Mouse (Mus musculus) layer of hippocampus, adult 2 months (tissue): Measurements from ENCODE around the gene Prss40. TPM values are rescaled to one million over a fixed set of nuclear protein-coding genes. Genes with fewer than 3 reads are reported as not detected.
A peak's percentile ranks its signal among the peaks of the same experiment; 100 is the strongest.

Source experiments
- DNase-seq, 2 experiments: peaks; one replicate each; pipeline ENCODE4 v3.0.0; 2022; ENCODE audit warnings: low spot score in 2 of 2
- H3K27ac ChIP-seq: fragments of 200-600 bp; 2 replicates; pipeline ENCODE4 v1.8.1; 2022
- H3K4me3 ChIP-seq: fragments of 200-600 bp; 2 replicates; pipeline ENCODE4 v1.8.1; 2022; ENCODE audit warnings: mild to moderate bottlenecking
- CTCF ChIP-seq: fragments of 200-600 bp; conservative IDR thresholded peaks from 2 replicates; pipeline ENCODE4 v1.8.1; 2022; ENCODE audit warnings: antibody characterized with exemption, mild to moderate bottlenecking, moderate library complexity
- long read RNA-seq, 2 experiments: library from polyadenylated mRNA; stranded (forward); transcript quantifications; one replicate each; pipeline ENCODE4 v2.0.0; 2021; ENCODE audit warnings: borderline mapping rate in 2 of 2
- total RNA-seq, 2 experiments: library from RNA; stranded (reverse); gene quantifications; 2 replicates each; pipeline ENCODE4 v1.2.3; 2021

Gene Prss40
- total RNA-seq = not detected
- long read RNA-seq, experiment 1 = 0 reads
- long read RNA-seq, experiment 2 = 0 reads

GRCm38 (mm10) chr1:34560843-34561242, at the start of gene Prss40:
TSS of gene Prss40 (minus strand) at chr1:34560943.
- TF ChIP-seq CTCF = no peak
- Histone ChIP-seq H3K27ac (no peak within 1 kb of the TSS), H3K4me3 (no peak within 1 kb of the TSS)
- DNase-seq = no peak

DNA sequence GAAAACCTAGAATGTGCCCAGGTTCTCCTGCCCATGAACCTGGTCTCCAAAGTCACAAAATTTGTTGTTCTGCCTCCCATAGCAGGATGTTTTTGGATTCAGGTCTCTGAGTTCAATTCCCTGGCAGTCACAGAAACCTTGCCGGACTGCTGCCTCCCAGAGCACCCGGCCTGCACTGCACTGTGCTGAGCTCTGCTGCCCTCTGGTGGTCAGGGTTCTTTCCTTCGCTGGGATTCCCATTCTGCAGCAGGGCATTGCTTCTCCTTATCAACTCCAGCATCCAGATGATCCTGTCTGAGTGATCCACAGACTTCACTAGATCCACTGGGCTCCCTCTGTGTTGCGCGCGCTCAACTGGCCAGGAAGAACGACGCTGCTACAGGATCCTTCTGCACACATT, 41.6 kb upstream of the Prss40 start:
- peak; percentile 86 for TF ChIP-seq CTCF
- DNase-seq = peak; percentile 67 to 77
- no peak overlapping the region for H3K4me3 ChIP-seq
- H3K27ac ChIP-seq = no peak overlapping the region

DNA sequence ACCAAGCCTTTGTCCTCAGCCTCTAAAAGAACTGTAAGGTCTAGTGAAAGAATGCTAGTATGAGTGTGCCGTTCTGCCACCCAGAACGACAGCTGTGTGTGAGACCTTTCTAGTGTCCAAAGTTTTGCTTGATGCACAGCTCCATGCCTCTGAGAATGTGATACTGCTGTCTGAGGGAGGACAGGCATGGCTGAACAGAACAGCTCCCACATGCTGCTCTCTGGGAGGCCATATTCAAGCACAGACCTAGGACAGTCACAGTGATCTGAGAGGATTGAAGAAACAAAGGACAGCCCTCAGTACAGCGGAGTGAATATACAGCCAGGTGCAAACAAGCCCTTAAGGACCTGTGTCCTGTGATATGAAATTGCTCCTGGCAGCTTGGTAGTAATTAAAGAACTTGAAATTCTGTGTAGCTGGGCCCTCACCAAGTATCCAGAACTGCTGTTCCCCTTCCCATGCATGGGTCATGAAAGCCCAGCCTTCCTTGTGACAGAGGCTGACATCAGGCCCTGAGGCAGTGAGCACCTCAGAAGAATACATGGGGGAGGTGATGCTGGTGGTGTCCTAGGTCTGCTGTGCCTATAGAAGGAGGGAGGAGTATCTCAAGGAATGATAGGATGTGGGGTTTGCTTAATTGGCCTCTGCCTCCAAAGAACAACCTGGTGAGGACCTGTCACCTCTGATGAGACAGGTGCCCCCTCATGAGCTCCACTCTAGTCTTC, 40.7 kb upstream of the Prss40 start:
- no peak overlapping the region for H3K4me3 ChIP-seq
- TF ChIP-seq CTCF = no peak
- DNase-seq = no peak
- H3K27ac ChIP-seq = no peak overlapping the region

GRCm38 (mm10) chr1:34600000-34600399, 39.3 kb upstream of the Prss40 start:
- TF ChIP-seq CTCF = no peak
- no peak overlapping the region for H3K27ac ChIP-seq
- no peak for DNase-seq
- H3K4me3 ChIP-seq = no peak overlapping the region

DNA sequence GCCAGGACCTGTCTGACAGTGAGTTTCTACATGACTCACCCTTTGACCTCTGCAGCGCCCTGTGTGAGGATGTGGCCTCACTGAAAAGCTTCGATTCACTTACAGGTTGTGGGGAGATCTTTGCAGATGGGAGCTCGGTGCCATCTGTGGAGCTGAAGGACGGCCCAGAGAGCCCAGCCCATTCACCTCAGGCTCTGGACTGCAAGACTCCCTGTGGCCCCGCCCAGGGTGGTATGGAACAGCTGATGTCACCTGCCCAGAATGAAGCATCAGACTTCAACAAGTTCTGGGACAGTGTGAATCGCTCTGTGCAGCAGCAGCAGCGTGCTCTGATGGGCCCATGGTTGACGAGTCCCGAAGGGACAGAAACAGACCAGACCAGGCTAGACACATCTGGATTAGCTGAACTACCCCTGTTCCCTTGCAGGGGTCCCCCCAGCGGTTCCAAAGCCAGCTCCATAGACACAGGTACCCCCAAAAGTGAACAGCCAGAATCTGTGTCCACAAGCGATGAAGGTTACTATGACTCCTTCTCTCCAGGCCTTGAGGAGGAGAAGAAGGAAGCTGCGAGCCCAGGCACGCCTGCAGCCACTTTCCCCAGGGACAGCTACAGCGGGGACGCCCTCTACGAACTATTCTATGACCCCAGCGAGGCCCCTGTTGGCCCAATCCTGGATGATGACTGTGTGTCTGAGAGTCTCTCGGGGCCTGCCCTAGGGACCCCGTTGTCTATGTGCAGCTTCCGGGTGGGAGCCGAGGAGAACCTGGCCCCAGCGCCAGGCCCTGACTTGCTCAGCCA, 26.8 kb upstream of the Prss40 start:
- no peak overlapping the region for H3K4me3 ChIP-seq
- DNase-seq = no peak
- no peak overlapping the region for H3K27ac ChIP-seq
- TF ChIP-seq CTCF = no peak

- peak overlapping the region; percentile 84 for H3K27ac ChIP-seq
- H3K4me3 ChIP-seq = no peak overlapping the region
- no peak for DNase-seq
- no peak for TF ChIP-seq CTCF
Measured at GRCm38 (mm10) chr1:34584736-34585135, 24.0 kb upstream of the Prss40 start.

DNA sequence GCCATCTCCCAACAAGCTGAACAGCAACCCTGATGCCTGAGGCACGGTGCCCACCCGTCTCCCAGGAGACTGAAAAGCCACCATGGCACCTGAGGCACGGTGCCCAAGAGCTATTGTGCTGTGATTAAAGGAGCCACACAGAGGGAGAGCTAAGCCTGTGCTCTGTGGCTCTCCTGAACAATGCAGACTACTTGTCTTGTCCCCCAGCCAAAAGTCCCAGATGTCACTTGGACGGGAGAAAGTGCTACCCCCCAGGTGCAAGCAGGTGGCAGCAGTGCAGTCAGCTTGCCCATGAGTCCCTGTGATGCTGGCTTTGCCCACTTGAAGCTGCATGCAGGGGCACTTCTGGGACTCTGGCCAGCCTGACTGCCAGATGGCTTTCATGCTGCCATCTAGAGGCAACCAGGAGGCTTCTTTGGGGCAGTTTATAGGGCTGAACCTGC, 23.1 kb upstream of the Prss40 start:
- TF ChIP-seq CTCF = peak; percentile 64
- peak; percentile 81 to 82 for DNase-seq
- H3K4me3 ChIP-seq = peak overlapping the region; percentile 43

GRCm38 (mm10) chr1:34582218-34582617, 21.5 kb upstream of the Prss40 start:
- TF ChIP-seq CTCF = no peak
- H3K27ac ChIP-seq = peak overlapping the region; percentile 84
- H3K4me3 ChIP-seq = peak overlapping the region; percentile 43
- DNase-seq = no peak

More for the DNA sequence above, 23.1 kb upstream of the Prss40 start:
- H3K27ac ChIP-seq = peak overlapping the region; percentile 84

GRCm38 (mm10) chr1:34579782-34580356, 19.1 kb upstream of the Prss40 start:
- peak; percentile 39 to 50 for DNase-seq
- H3K27ac ChIP-seq = peak overlapping the region; percentile 97
- TF ChIP-seq CTCF = peak; percentile 31
- peak overlapping the region; percentile 68 for H3K4me3 ChIP-seq

- Histone ChIP-seq H3K4me3 (peak within 1 kb of the TSS; percentile 68), H3K27ac (peak within 1 kb of the TSS; percentile 97)
- peak; percentile 77 to 87 for DNase-seq
- no peak for TF ChIP-seq CTCF
Measured at GRCm38 (mm10) chr1:34578851-34579781, 18.4 kb upstream of the Prss40 start, which contains the start of gene Amer3. TSS of gene Amer3 (plus strand) at chr1:34579657.

DNA sequence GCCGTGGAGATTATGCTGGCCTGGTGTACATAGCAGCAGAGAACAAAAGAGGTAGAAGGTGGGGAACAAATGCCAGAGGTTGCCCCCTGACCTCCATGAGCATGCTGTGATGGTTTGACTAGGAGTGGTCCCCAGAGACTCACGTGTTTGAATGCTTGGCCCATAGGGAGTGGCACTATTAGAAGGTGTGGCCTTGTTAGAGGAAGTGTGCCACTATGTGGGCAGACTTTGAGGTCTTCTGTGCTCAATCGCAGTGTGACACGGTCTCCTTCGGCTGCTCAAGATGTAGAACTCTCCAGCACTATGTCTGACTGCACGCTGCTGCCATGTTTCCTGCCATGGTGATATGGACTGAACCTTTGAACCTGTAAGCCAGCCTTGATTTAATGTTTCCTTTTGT, 12.5 kb upstream of the Prss40 start:
- no peak overlapping the region for H3K4me3 ChIP-seq
- TF ChIP-seq CTCF = no peak
- H3K27ac ChIP-seq = no peak overlapping the region
- DNase-seq = no peak

GRCm38 (mm10) chr1:34571431-34571830, 10.7 kb upstream of the Prss40 start:
- H3K27ac ChIP-seq = peak overlapping the region; percentile 72
- H3K4me3 ChIP-seq = no peak overlapping the region
- no peak for TF ChIP-seq CTCF
- peak; percentile 43 to 55 for DNase-seq
